Mouse (Mus musculus) hindbrain, embryonic 11.5 days (tissue): ENCODE measurements at regions not wholly inside any gene's neighbourhood (a gene's known extent, or its start where the extent isn't known, plus 50 kb on each side); places are given as distances from the start of the nearest gene placed in this dataset.
A peak's percentile ranks its signal among the peaks of the same experiment; 100 is the strongest.

Source experiments
- ATAC-seq: fragments of 200-750 bp; cut with Nextera tagmentation; 2 replicates; pipeline ENCODE4 v1.8.0; 2017; ENCODE audit warnings: mild to moderate bottlenecking, moderate TSS enrichment, moderate library complexity; ENCODE audit not compliant: low FRiP score
- DNase-seq: peaks from one replicate; pipeline ENCODE4 v3.0.0-alpha.2; 2015; ENCODE audit warnings: low spot score
- H3K27ac ChIP-seq: fragments of 300-500 bp; sonication (generic); 2 replicates; pipeline ENCODE4 v1.5.1; 2014; ENCODE audit warnings: mild to moderate bottlenecking, low read depth, low read length
- H3K27me3 ChIP-seq: fragments of 300-500 bp; sonication (generic); 2 replicates; pipeline ENCODE4 v1.6.1; 2014; ENCODE audit warnings: mild to moderate bottlenecking, low read length, moderate library complexity, mixed read lengths; ENCODE audit not compliant: control insufficient read depth, insufficient read depth
- H3K36me3 ChIP-seq: fragments of 300-500 bp; sonication (generic); 2 replicates; pipeline ENCODE4 v1.6.1; 2014; ENCODE audit warnings: mild to moderate bottlenecking, low read length, moderate library complexity, mixed read lengths; ENCODE audit not compliant: control insufficient read depth, insufficient read depth
- H3K4me1 ChIP-seq: fragments of 300-500 bp; sonication (generic); replicated peaks from 2 replicates; pipeline ENCODE4 v1.6.1; 2014; ENCODE audit warnings: low read length, mixed read lengths; ENCODE audit not compliant: control insufficient read depth, insufficient read depth
- H3K4me2 ChIP-seq: fragments of 300-500 bp; sonication (generic); replicated peaks from 2 replicates; pipeline ENCODE4 v1.6.1; 2014; ENCODE audit warnings: mild to moderate bottlenecking, low read depth, low read length
- H3K4me3 ChIP-seq: fragments of 300-500 bp; sonication (generic); 2 replicates; pipeline ENCODE4 v1.5.1; 2014; ENCODE audit warnings: low read depth, low read length
- H3K9ac ChIP-seq: fragments of 300-500 bp; sonication (generic); 2 replicates; pipeline ENCODE4 v1.6.1; 2014; ENCODE audit warnings: low read depth, low read length
- H3K9me3 ChIP-seq: fragments of 300-500 bp; sonication (generic); 2 replicates; pipeline ENCODE4 v1.6.1; 2016; ENCODE audit warnings: low read length; ENCODE audit not compliant: control insufficient read depth
- WGBS: fragments of 180-500 bp; shearing (Covaris S2); extraction: QIAGEN DNeasy Blood & Tissue Kit; methylation state at CpG from one replicate; pipeline ENCODE4 v1.1.7; 2014; 5-methylcytosine and 5-hydroxymethylcytosine counted together

- no peak overlapping the region for H3K9ac ChIP-seq
- no peaks in the 10 kb centered on the region for H3K27me3 ChIP-seq
- no peaks in the 10 kb centered on the region for H3K4me1 ChIP-seq
- 91% methylated on average over 2 of the region's 2 CpGs for WGBS
- no peak for ATAC-seq
- no peaks in the 10 kb centered on the region for H3K36me3 ChIP-seq
- H3K9me3 ChIP-seq = no peaks in the 10 kb centered on the region
- H3K4me2 ChIP-seq = no peak overlapping the region
- H3K27ac ChIP-seq = no peak overlapping the region
- no peak overlapping the region for H3K4me3 ChIP-seq
- no peak for DNase-seq
These were observed 2108.3 kb downstream of the 4930444P10Rik start for GRCm38 (mm10) chr1:13984833-13985232.

GRCm38 (mm10) chr1:13980273-13980672, 2112.9 kb downstream of the 4930444P10Rik start:
- Histone ChIP-seq H3K27me3 (no peaks in the 10 kb centered on the region), H3K36me3 (no peaks in the 10 kb centered on the region), H3K4me2 (no peak overlapping the region), H3K4me3 (no peak overlapping the region), H3K9ac (no peak overlapping the region), H3K9me3 (no peaks in the 10 kb centered on the region), H3K4me1 (no peaks in the 10 kb centered on the region), H3K27ac (no peak overlapping the region)
- DNase-seq (no peak), ATAC-seq (no peak)
- 87% methylated on average over 6 of the region's 6 CpGs for WGBS

GRCm38 (mm10) chr1:13978640-13979039, 2114.5 kb downstream of the 4930444P10Rik start:
- DNase-seq = no peak
- no peaks in the 10 kb centered on the region for H3K4me1 ChIP-seq
- H3K36me3 ChIP-seq = no peaks in the 10 kb centered on the region
- no peak overlapping the region for H3K4me3 ChIP-seq
- 93% methylated on average over 3 of the region's 3 CpGs for WGBS
- H3K9me3 ChIP-seq = no peaks in the 10 kb centered on the region
- no peak overlapping the region for H3K27ac ChIP-seq
- no peaks in the 10 kb centered on the region for H3K27me3 ChIP-seq
- no peak for ATAC-seq
- no peak overlapping the region for H3K9ac ChIP-seq
- no peak overlapping the region for H3K4me2 ChIP-seq

GRCm38 (mm10) chr1:13977207-13977606, 2115.9 kb downstream of the 4930444P10Rik start:
- Histone ChIP-seq H3K36me3 (no peaks in the 10 kb centered on the region), H3K9ac (no peak overlapping the region), H3K4me1 (no peaks in the 10 kb centered on the region), H3K4me2 (no peak overlapping the region), H3K27ac (no peak overlapping the region), H3K27me3 (no peaks in the 10 kb centered on the region), H3K9me3 (no peaks in the 10 kb centered on the region), H3K4me3 (no peak overlapping the region)
- DNase-seq (no peak), ATAC-seq (no peak)
- WGBS = 87% methylated on average over 1 of the region's 1 CpGs

- Histone ChIP-seq H3K9ac (no peak overlapping the region), H3K36me3 (no peaks in the 10 kb centered on the region), H3K4me2 (no peak overlapping the region), H3K4me1 (no peaks in the 10 kb centered on the region), H3K27ac (no peak overlapping the region), H3K9me3 (no peaks in the 10 kb centered on the region), H3K4me3 (no peak overlapping the region), H3K27me3 (no peaks in the 10 kb centered on the region)
- DNase-seq (no peak), ATAC-seq (no peak)
- 93% methylated on average over 3 of the region's 3 CpGs for WGBS
These were observed 2143.9 kb downstream of the 4930444P10Rik start for GRCm38 (mm10) chr1:13949241-13949640.

GRCm38 (mm10) chr1:13941351-13941750, 2151.8 kb downstream of the 4930444P10Rik start:
- no peak overlapping the region for H3K4me3 ChIP-seq
- H3K27ac ChIP-seq = no peak overlapping the region
- no peaks in the 10 kb centered on the region for H3K36me3 ChIP-seq
- no peak for ATAC-seq
- no peak overlapping the region for H3K9ac ChIP-seq
- H3K9me3 ChIP-seq = no peaks in the 10 kb centered on the region
- no peaks in the 10 kb centered on the region for H3K27me3 ChIP-seq
- H3K4me2 ChIP-seq = no peak overlapping the region
- 92% methylated on average over 3 of the region's 3 CpGs for WGBS
- H3K4me1 ChIP-seq = no peaks in the 10 kb centered on the region
- no peak for DNase-seq

- Histone ChIP-seq H3K27ac (no peak overlapping the region), H3K9ac (no peak overlapping the region), H3K4me3 (no peak overlapping the region), H3K9me3 (no peaks in the 10 kb centered on the region), H3K27me3 (no peaks in the 10 kb centered on the region), H3K4me1 (no peaks in the 10 kb centered on the region), H3K4me2 (no peak overlapping the region), H3K36me3 (no peaks in the 10 kb centered on the region)
- DNase-seq = no peak
- no peak for ATAC-seq
These were observed 2154.8 kb downstream of the 4930444P10Rik start for GRCm38 (mm10) chr1:13938344-13938743.

- WGBS = 51% methylated on average over 4 of the region's 4 CpGs
- H3K4me2 ChIP-seq = no peak overlapping the region
- no peaks in the 10 kb centered on the region for H3K9me3 ChIP-seq
- no peaks in the 10 kb centered on the region for H3K4me1 ChIP-seq
- no peaks in the 10 kb centered on the region for H3K36me3 ChIP-seq
- peak; percentile 71; the same call in 1 of the 2 replicates for ATAC-seq
- H3K27me3 ChIP-seq = no peaks in the 10 kb centered on the region
- no peak for DNase-seq
- no peak overlapping the region for H3K27ac ChIP-seq
- no peak overlapping the region for H3K9ac ChIP-seq
- no peak overlapping the region for H3K4me3 ChIP-seq
These were observed 2157.1 kb downstream of the 4930444P10Rik start for GRCm38 (mm10) chr1:13935938-13936491.

GRCm38 (mm10) chr1:13928679-13929078, 2164.4 kb downstream of the 4930444P10Rik start:
- no peak overlapping the region for H3K4me3 ChIP-seq
- H3K4me2 ChIP-seq = no peak overlapping the region
- WGBS = 92% methylated on average over 2 of the region's 2 CpGs
- H3K36me3 ChIP-seq = no peaks in the 10 kb centered on the region
- DNase-seq (no peak), ATAC-seq (no peak)
- no peak overlapping the region for H3K9ac ChIP-seq
- H3K27ac ChIP-seq = no peak overlapping the region
- no peaks in the 10 kb centered on the region for H3K9me3 ChIP-seq
- no peaks in the 10 kb centered on the region for H3K27me3 ChIP-seq
- H3K4me1 ChIP-seq = no peaks in the 10 kb centered on the region
